Mouse (Mus musculus) small intestine, adult 2 months (tissue): ENCODE data around the gene Abca2.

Experiments
- CTCF ChIP-seq: fragments of 200-500 bp; IDR thresholded peaks from 2 replicates; pipeline ENCODE4 v1.5.1; 2012; ENCODE audit warnings: low read depth, mild to moderate bottlenecking, control low read depth, inconsistent platforms, low read length, moderate library complexity, mixed read lengths; ENCODE audit not compliant: insufficient replicate concordance, insufficient read length; ENCODE audit errors: extremely low read depth
- POLR2A ChIP-seq: fragments of 200-500 bp; IDR thresholded peaks from 2 replicates; pipeline ENCODE4 v1.6.1; 2012; ENCODE audit warnings: low read depth, mild to moderate bottlenecking, control low read depth, inconsistent platforms, low read length, moderate library complexity

GRCm38 (mm10) chr2:25403994-25404393 is 24.5 kb upstream of the Abca2 start:
- TF ChIP-seq POLR2A = no peak
- TF ChIP-seq CTCF = no peak
